Mouse (Mus musculus): Measurements from ENCODE around the gene Acot7.

DNA sequence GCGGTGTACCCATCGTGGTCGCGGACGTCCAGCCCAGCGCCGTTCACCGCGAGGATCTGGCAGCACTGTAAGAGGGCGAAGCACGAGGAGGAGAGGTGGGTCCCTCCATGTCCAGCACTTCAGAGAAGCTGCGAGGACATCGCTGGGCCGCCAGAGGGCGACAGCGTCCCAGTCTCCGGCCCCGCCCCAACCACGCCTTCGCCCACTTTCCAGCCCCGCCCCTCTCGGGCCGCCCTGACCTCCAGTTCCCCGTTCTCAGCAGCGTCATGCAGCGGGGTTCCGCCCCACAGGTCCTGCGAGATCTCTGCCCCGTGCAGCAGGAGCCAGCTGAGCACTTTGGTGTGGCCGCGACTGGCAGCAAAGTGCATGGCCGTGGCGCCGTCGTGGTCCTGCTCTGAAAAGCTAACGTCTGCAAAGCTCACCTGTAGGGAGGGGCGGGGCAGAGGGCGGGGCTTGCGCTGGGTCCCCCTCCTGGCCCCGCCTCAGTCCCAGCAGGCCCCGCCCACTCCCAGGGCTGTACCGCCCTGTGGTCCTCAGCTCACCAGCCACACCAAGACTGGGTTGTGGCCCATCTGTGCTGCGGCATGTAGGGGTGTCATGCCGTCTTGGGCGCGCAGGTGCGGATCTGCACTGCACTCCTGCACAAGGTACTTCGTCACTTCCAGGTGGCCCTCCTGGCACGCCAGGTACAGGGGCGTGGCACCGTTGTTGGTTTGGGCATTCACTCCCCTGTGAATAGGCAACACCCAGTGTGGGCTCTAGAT is 39.3 kb upstream of the Acot7 start:
- TF ChIP-seq CTCF (IDR thresholded peaks at IDR 0.05; ENCODE audit: low read depth, low read length), result peak; percentile 90
- no peak for TF ChIP-seq POLR2A (IDR thresholded peaks at IDR 0.05; ENCODE audit: extremely low read depth, insufficient read depth, low read length)
